ENCODE assay signal across 1 mouse cellular context in the genomic region with DNA sequence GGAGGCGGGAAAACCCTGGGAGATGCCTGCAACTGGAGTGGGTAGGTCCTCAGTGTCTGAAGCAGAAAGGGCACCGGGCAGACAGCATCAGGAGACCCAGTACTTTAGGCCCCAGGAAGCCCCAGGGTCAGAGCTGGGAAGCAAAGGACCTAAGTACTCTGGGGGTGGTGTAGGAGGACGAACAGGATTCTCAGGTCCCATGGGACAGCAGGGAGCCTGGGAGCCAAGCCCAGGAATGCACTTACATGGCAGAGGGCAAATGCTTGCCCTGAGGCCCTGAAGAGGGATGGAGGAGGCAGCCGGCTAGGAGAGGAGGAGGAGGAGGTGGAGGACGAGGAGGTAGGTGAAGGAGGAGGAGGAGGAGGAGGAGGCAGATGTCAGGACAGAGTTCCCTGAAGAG.
TF ChIP-seq lines count a peak whose summit lies in the region.

No protein-coding gene starts in this region.

TF ChIP-seq in myocyte, 11 proteins besides CTCF, POLR2A, EP300 and RAD21 (continued from another document):
- no peak for TF ChIP-seq E2F4 (IDR thresholded peaks at IDR 0.05; ENCODE audit: insufficient read depth)
